Mouse (Mus musculus) ovary, postnatal 36 days (tissue): Measurements from ENCODE around the gene Ovgp1.
"Not testable (repeated sequence)": the region's sequence is repeated elsewhere in the genome, so short reads cannot be mapped to it uniquely, and the experiment has no call there.

ENCODE experiments used
- DNase-seq: peaks from one replicate; pipeline ENCODE4 v3.0.0; 2022; ENCODE audit warnings: low spot score, mixed read lengths

Ovgp1 gene

GRCm38 (mm10) chr3:105994730-105995129, 21.2 kb downstream of the Ovgp1 start:
- DNase-seq, result no peak

- DNase-seq, result no peak
Observed at GRCm38 (mm10) chr3:106000707-106001375, 27.3 kb downstream of the Ovgp1 start.

- DNase-seq, result peak; percentile 25
Observed at GRCm38 (mm10) chr3:106001416-106002370, 28.2 kb downstream of the Ovgp1 start.

- DNase-seq, result not testable (repeated sequence)
Observed at GRCm38 (mm10) chr3:106003360-106003759, 29.8 kb downstream of the Ovgp1 start.

- no peak for DNase-seq
Observed at GRCm38 (mm10) chr3:106014546-106014945, 41.0 kb downstream of the Ovgp1 start, which contains the start of gene Pifo. Pifo (minus strand) TSS chr3:106014646.

- no peak for DNase-seq
Observed at GRCm38 (mm10) chr3:106021840-106022239, 48.3 kb downstream of the Ovgp1 start.

GRCm38 (mm10) chr3:106024135-106024534, 50.6 kb downstream of the Ovgp1 start:
- no peak for DNase-seq

- no peak for DNase-seq
Observed at GRCm38 (mm10) chr3:106032781-106033180, 59.3 kb downstream of the Ovgp1 start, which contains the start of gene Chil5. Chil5 (minus strand) TSS chr3:106032814.
